Mouse (Mus musculus) myocyte (in vitro differentiated cells): ENCODE results near the gene Atp8b3.

Experiments used
- MAX ChIP-seq: IDR thresholded peaks from one replicate; pipeline ENCODE4 v1.6.1; 2011; ENCODE audit warnings: low read depth, mild to moderate bottlenecking, control low read depth
- POLR2A ChIP-seq: IDR thresholded peaks from one replicate; pipeline ENCODE4 v1.6.1; 2011; ENCODE audit warnings: low read depth, mild to moderate bottlenecking, control low read depth, moderate library complexity; ENCODE audit not compliant: insufficient read length
- REST ChIP-seq: IDR thresholded peaks from one replicate; pipeline ENCODE4 v1.6.1; 2011; ENCODE audit warnings: mild to moderate bottlenecking, control low read depth, moderate library complexity; ENCODE audit not compliant: insufficient read depth, insufficient read length

- TF ChIP-seq POLR2A (no peak), MAX (no peak), REST (no peak)
Observed at GRCm38 (mm10) chr10:80535071-80535470, 3.9 kb downstream of the Atp8b3 start.
